Mouse (Mus musculus) hindbrain, embryonic 16.5 days (tissue): ENCODE measurements around the gene Cpped1. TPM values are rescaled to one million over a fixed set of nuclear protein-coding genes. Genes with fewer than 3 reads are reported as not detected.

Experiments used
- ATAC-seq: fragments of 200-750 bp; cut with Nextera tagmentation; 2 replicates; pipeline ENCODE4 v1.8.0; 2017; ENCODE audit warnings: moderate TSS enrichment, moderate library complexity
- H3K27ac ChIP-seq: fragments of 300-500 bp; sonication (generic); 2 replicates; pipeline ENCODE4 v1.5.1; 2014; ENCODE audit warnings: low read depth, mild to moderate bottlenecking, control low read depth, low read length, moderate library complexity
- H3K27me3 ChIP-seq: fragments of 300-500 bp; sonication (generic); replicated peaks from 2 replicates; pipeline ENCODE4 v1.6.1; 2014; ENCODE audit warnings: low read length; ENCODE audit not compliant: control insufficient read depth, insufficient read depth
- H3K36me3 ChIP-seq: fragments of 300-500 bp; sonication (generic); 2 replicates; pipeline ENCODE4 v1.6.1; 2014; ENCODE audit warnings: mild to moderate bottlenecking, low read length, moderate library complexity, mixed read lengths; ENCODE audit not compliant: control insufficient read depth, insufficient read depth
- H3K4me1 ChIP-seq: fragments of 300-500 bp; sonication (generic); 2 replicates; pipeline ENCODE4 v1.6.1; 2014; ENCODE audit warnings: low read depth, low read length; ENCODE audit not compliant: control insufficient read depth, insufficient read depth
- H3K4me2 ChIP-seq: fragments of 300-500 bp; sonication (generic); 2 replicates; pipeline ENCODE4 v1.6.1; 2014; ENCODE audit warnings: mild to moderate bottlenecking, low read length, control low read depth, moderate library complexity
- H3K4me3 ChIP-seq: fragments of 300-500 bp; sonication (generic); 2 replicates; pipeline ENCODE4 v1.5.1; 2014; ENCODE audit warnings: mild to moderate bottlenecking, low read length, control low read depth, moderate library complexity
- H3K9ac ChIP-seq: fragments of 300-500 bp; sonication (generic); 2 replicates; pipeline ENCODE4 v1.6.1; 2014; ENCODE audit warnings: low read depth, mild to moderate bottlenecking, control low read depth, low read length, moderate library complexity
- H3K9me3 ChIP-seq: fragments of 300-500 bp; sonication (generic); 2 replicates; pipeline ENCODE4 v1.6.1; 2014; ENCODE audit warnings: mild to moderate bottlenecking, low read length, moderate library complexity; ENCODE audit not compliant: control insufficient read depth
- WGBS: fragments of 180-500 bp; shearing (Covaris S2); extraction: QIAGEN DNeasy Blood & Tissue Kit; methylation state at CpG from one replicate; pipeline ENCODE4 v1.1.7; 2014; 5-methylcytosine and 5-hydroxymethylcytosine counted together
- polyA plus RNA-seq: library from polyadenylated mRNA; unstranded; fragments of >200 nt; fragmentation: Nextera tagmentation; extraction: Ambion mirVana; gene quantifications from 2 replicates; pipeline ENCODE4 v1.2.1, GENCODE M21; 2015

Gene Cpped1
- polyA plus RNA-seq: 14.5 and 18.0 TPM in 2 replicates

- Histone ChIP-seq H3K9ac (peak within 1 kb of the TSS; percentile 79), H3K27me3 (no peaks in the 10 kb centered on the region), H3K4me3 (peak within 1 kb of the TSS; percentile 50), H3K4me2 (peak within 1 kb of the TSS; percentile 74), H3K9me3 (no peaks in the 10 kb centered on the region), H3K4me1 (peaks cover 8% of the 10 kb centered on the region), H3K27ac (peak within 1 kb of the TSS; percentile 84), H3K36me3 (no peaks in the 10 kb centered on the region)
- WGBS: 0% methylated on average over 32 of the region's 32 CpGs
- peak; percentile 98 for ATAC-seq
Observed at GRCm38 (mm10) chr16:11909035-11909591, at the start of gene Cpped1. TSS of gene Cpped1 (minus strand) at chr16:11909445.

- H3K9me3 ChIP-seq: no peaks in the 10 kb centered on the region
- no peak overlapping the region for H3K27ac ChIP-seq
- H3K4me1 ChIP-seq: no peaks in the 10 kb centered on the region
- no peaks in the 10 kb centered on the region for H3K27me3 ChIP-seq
- H3K4me3 ChIP-seq: no peak overlapping the region
- no peak overlapping the region for H3K9ac ChIP-seq
- no peak overlapping the region for H3K4me2 ChIP-seq
- no peaks in the 10 kb centered on the region for H3K36me3 ChIP-seq
- no peak for ATAC-seq
Observed at GRCm38 (mm10) chr16:11940477-11940876, 31.2 kb upstream of the Cpped1 start.

DNA sequence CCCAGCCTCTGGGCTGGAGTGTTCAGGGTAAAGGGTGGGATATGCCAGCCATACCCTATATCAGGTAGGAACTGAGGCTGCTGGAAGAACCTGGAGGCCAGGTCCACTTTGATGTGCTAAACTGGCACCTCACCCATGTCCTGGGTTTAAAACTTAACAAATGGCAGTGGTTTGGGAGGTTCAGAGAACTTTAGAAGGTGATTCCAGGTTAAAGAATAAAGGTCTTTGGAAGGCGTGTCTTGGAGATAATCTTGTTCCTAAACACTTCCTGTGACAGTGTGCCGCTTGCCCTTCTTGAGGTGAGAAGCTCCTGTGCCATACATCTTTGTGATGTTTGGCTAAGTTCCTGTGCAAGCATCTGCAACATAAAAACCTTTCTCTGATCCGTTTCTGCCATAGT, 1.6 kb upstream of the Cpped1 start:
- Histone ChIP-seq H3K4me3 (no peak overlapping the region), H3K4me1 (peaks cover 8% of the 10 kb centered on the region), H3K9me3 (no peaks in the 10 kb centered on the region), H3K27me3 (no peaks in the 10 kb centered on the region), H3K27ac (no peak overlapping the region), H3K4me2 (no peak overlapping the region), H3K36me3 (no peaks in the 10 kb centered on the region), H3K9ac (no peak overlapping the region)
- 92% methylated on average over 3 of the region's 3 CpGs for WGBS
- ATAC-seq: no peak

GRCm38 (mm10) chr16:11909817-11910216, 572 bp upstream of the Cpped1 start:
- no peak overlapping the region for H3K4me3 ChIP-seq
- peaks cover 8% of the 10 kb centered on the region for H3K4me1 ChIP-seq
- H3K27me3 ChIP-seq: no peaks in the 10 kb centered on the region
- H3K4me2 ChIP-seq: no peak overlapping the region
- no peaks in the 10 kb centered on the region for H3K36me3 ChIP-seq
- WGBS: 74% methylated on average over 3 of the region's 3 CpGs
- no peak overlapping the region for H3K27ac ChIP-seq
- ATAC-seq: no peak
- H3K9ac ChIP-seq: no peak overlapping the region
- no peaks in the 10 kb centered on the region for H3K9me3 ChIP-seq

GRCm38 (mm10) chr16:11908461-11909014, 707 bp downstream of the Cpped1 start:
- peak overlapping the region; percentile 84 for H3K27ac ChIP-seq
- H3K4me2 ChIP-seq: peak overlapping the region; percentile 74
- H3K36me3 ChIP-seq: no peaks in the 10 kb centered on the region
- no peaks in the 10 kb centered on the region for H3K27me3 ChIP-seq
- WGBS: 26% methylated on average over 10 of the region's 11 CpGs
- peaks cover 8% of the 10 kb centered on the region for H3K4me1 ChIP-seq
- peak; percentile 78 for ATAC-seq
- H3K4me3 ChIP-seq: peak overlapping the region; percentile 50
- peak overlapping the region; percentile 79 for H3K9ac ChIP-seq
- no peaks in the 10 kb centered on the region for H3K9me3 ChIP-seq

DNA sequence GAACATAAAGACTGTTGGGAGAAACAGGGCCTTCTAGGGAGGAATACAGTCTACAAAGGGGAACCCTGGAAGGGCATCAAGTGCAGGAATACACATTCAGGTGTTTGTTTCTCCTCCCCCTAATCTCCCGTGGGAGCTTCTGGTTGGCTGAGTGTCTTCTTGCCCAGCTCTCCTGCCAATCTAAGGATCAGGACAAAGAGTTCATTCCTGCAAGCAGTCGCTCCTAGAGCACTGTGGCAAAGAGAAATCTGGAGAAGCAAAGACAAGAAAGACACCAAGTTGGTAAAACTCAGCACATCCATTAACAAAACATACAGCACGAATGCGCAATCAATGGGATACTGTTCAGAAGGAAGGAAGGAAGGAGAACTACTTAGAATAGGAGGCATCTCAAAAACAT, 1.4 kb downstream of the Cpped1 start:
- 74% methylated on average over 4 of the region's 4 CpGs for WGBS
- Histone ChIP-seq H3K27ac (no peak overlapping the region), H3K4me2 (peak overlapping the region; percentile 74; the same call in 1 of the 2 replicates), H3K4me3 (no peak overlapping the region), H3K4me1 (peaks cover 8% of the 10 kb centered on the region), H3K27me3 (no peaks in the 10 kb centered on the region), H3K36me3 (no peaks in the 10 kb centered on the region), H3K9ac (no peak overlapping the region), H3K9me3 (no peaks in the 10 kb centered on the region)
- ATAC-seq: no peak

DNA sequence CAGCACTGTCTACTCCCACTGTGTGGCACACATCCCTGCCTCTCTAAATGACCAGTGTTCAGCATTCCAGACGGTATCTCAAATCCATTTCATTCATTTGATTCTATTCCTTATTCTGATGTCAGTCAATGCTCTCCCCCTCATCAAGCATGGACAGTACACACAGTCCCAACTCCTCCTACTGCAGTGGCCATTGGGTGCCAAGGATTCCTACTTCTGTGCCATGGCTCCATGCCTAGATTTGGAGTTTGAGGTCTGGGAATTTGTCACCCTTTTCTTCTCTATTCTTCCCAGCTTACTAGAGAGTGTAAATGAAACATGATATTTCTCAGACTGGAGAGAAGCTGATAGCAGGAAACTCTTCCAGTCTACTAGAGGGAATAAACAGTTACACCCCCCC, 2.3 kb downstream of the Cpped1 start:
- Histone ChIP-seq H3K36me3 (no peaks in the 10 kb centered on the region), H3K27me3 (no peaks in the 10 kb centered on the region), H3K9me3 (no peaks in the 10 kb centered on the region), H3K27ac (no peak overlapping the region), H3K4me3 (no peak overlapping the region), H3K4me1 (peaks cover 8% of the 10 kb centered on the region), H3K9ac (no peak overlapping the region), H3K4me2 (no peak overlapping the region)
- ATAC-seq: no peak
- WGBS: 71% methylated on average over 1 of the region's 1 CpGs

DNA sequence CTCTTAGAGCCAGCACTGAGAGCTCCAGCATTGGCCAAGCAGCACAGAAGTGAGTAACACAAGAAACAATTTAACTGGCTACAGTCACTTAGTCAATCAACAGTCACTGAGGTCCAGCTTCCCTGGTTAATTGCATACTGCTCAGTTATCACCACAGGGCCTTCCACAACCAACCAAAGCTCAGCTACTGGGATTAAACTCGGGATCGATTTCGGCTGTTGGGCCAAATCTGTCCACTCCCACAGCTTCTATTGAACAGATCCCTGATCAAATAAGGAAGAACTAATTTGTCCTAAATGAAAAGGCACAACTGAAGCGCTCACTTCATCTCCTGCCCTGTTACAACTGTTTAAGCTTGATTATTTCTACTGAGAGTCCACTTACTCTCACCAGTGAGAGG, 4.0 kb downstream of the Cpped1 start:
- WGBS: 88% methylated on average over 4 of the region's 4 CpGs
- no peak overlapping the region for H3K4me3 ChIP-seq
- no peak overlapping the region for H3K9ac ChIP-seq
- no peak overlapping the region for H3K4me2 ChIP-seq
- H3K27me3 ChIP-seq: no peaks in the 10 kb centered on the region
- no peak overlapping the region for H3K27ac ChIP-seq
- ATAC-seq: no peak
- H3K36me3 ChIP-seq: no peaks in the 10 kb centered on the region
- H3K9me3 ChIP-seq: no peaks in the 10 kb centered on the region
- peaks cover 8% of the 10 kb centered on the region for H3K4me1 ChIP-seq

DNA sequence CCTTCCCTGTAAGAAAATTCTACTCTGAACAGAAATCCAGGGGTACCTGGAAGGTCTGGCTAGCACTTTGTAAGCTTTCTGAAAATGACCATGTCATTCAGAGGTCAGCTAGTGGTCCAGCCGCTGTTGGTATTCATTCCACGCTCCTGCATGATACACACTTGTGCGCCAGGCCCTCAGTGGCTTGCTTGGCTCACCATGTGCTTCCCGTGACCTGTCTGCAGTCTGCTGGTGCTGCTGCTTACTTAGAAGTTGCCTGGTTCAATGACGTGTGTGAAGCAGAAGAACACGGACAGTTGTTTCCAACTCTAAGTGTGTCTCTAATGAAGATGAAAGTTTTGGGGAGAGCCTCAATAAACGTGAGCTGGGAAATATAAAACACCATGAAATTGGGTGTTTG, 7.2 kb downstream of the Cpped1 start:
- Histone ChIP-seq H3K9ac (no peak overlapping the region), H3K4me2 (no peak overlapping the region), H3K36me3 (no peaks in the 10 kb centered on the region), H3K27me3 (no peaks in the 10 kb centered on the region), H3K9me3 (no peaks in the 10 kb centered on the region), H3K4me3 (no peak overlapping the region), H3K4me1 (no peaks in the 10 kb centered on the region), H3K27ac (no peak overlapping the region)
- WGBS: 85% methylated on average over 7 of the region's 7 CpGs
- no peak for ATAC-seq
